Mouse (Mus musculus): ENCODE results near the gene R3hdm2.

Gene R3hdm2

DNA sequence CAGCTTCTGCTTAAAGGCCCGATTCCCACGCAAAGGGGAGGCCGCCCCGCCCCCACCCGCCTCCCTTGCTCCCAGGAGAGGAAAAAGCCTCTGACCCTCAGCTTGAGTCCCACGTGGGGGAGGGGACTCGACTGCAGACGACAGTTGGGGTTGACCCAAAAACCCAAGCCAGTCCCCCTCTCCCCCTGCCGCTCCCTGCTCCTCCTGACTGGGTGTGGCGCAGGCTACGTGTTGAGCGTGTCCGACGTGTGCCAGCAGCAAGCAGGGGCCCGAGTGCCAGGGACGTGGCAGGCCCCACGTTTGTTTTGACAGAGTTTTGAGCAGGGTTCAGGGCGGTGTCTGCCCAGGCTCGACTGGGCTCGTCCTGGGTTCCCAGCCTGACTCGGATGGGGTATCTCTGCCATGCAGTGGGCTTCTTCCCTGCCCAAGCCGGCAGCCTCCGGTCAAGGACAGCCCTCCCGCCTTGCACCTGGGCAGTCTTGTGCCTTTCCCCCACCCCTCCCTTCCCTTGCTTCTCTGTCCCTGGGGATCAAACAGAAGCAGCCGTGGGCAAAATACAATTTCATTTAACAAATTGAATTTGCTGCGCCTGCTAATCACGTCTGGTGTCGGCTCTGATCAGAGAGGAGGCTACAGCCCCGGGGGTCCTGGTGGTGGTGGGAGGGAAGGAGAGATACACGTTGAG, 136.6 kb downstream of the R3hdm2 start:
- no peak for DNase-seq (ENCODE audit: low read depth, low spot score)

DNA sequence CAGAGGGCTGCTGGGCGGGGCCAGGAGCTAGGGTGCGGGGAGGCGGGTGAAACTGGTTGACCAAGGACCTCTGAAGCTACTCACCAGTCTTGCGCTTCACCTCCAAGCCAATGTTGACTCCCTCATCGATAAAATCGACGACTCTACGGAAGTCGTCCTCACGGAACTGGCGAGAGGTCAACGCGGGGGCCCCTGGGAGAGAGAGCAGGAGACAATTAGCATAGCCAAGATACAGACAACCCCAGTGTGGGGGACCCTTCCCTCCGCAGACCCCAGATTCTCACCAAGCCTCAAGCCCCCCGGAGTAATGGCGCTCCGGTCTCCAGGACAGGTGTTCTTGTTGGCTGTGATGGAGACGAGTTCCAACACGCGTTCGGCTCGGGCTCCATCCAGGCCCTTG, 137.8 kb downstream of the R3hdm2 start:
- no peak for DNase-seq (ENCODE audit: low read depth, low spot score)

DNA sequence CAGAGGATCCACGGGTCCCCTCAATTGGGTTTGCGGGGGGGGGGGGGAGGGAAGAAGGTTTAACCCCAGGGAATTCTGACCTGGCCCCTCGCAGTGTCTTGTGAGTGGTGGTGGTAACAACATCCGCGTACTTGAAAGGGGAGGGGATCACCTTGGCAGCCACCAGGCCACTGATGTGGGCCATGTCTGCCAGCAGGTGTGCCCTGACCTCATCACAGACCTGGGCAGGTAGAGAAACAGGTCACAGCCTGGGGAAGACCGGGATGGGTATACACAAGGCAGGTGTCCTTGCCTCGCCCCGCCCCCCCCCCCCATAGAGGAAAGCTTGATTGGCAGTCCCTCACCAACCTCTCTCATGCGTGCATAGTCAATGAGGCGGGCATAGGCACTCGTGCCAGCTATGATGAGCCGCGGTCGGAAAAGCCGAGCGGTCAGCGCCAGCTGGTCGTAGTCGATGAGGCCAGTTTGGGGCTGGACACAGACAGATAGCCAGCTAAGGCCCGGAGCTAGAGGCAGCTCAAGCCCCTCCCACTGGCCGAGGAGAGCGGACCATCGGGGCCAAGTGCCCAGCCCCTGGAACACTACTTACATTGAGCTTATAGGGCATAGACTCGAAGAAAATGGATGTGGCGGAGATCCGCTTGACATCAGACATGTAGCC, 139.0 kb downstream of the R3hdm2 start:
- DNase-seq (ENCODE audit: low read depth, low spot score) = no peak

DNA sequence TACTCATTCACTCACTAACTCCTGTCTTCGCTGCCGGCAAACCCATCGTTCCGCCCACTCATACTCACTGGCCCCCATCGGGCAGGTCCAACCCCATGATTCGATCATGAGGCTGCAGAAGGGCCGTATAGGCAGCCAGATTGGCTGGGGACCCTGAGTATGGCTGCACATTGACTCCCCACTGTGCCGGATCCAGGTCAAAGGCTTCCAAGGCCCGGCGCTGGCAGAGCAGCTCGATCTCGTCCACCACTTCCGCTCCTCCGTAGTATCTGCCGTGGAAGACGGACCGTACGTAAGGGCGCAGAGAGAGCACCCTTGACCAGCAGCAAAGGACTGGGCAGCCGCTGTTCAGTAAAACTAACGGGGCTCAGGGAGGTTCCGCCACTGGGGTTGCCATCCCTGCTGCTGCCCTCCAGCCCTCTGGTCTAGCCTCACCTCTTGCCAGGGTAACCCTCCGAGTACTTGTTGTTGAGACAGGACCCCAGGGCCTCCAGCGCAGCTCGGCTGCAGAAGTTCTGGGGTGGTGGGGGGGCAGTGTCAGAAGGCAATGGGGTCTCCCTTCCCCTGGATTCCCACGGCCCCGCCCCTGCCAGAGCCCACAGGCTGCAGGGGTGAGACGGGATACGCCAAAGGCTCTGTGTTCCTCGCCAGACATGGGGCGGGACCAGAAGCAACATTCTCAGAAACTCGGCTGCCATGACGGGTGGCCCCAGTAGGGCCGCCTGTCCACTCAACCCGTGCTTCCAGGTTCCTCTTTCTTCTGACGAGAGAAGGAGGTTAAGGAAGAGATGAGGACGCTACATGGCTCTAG, 140.0 kb downstream of the R3hdm2 start:
- no peak for DNase-seq (ENCODE audit: low read depth, low spot score)

DNA sequence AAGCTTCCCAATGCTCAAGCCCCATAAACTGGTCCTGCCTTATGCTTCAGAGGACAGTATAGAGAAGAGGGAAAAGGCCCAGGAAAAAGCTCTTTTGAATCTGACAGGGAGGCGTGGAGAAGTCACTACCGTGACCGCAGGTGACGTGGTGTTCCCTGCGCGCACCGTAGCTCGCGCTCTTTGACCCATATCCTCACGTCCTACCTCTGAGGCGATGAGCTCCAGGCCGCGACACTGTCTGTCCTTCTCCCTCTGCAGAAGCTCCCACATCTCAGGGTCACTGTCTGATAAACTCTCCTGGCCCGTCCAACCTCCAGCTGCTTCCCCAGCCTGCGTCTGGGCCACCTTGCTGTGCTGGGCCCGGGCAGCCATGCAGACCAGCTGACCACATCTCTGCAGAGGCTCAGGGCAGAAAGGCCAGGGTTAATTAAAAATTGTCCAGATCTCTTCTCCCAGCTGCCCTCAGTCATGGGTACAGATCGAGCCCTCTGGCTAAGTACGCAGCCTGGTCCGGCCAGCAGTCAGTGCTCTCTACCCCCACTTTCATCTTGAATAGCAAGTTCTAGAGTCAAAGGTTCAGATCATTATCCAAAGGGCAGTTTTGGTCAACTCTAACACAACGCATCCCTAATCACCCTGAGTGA, 140.7 kb downstream of the R3hdm2 start:
- DNase-seq (ENCODE audit: low read depth, low spot score) = no peak

DNA sequence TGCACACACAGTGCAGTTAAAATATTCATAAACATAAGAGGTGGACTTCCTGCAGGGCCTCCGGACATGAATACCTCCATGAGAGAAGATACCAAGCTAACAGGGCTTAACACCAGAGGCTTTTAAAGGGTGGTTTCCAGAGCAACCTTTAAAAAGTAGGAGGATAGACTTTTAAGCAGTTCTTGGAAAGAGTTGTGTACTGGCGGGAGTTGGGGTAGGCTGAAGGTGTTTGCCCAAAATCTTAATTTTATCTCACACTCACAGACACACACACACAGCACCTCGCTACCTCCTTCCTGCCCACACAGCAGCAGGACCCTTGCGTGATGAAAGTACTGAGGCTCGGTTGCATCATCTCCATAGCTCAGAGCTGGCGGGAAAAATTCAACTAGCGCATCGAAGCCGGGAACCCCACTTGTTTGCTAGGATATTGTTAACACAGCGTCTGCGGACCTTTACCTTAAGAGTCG, 141.5 kb downstream of the R3hdm2 start:
- no peak for DNase-seq (ENCODE audit: low read depth, low spot score)

DNA sequence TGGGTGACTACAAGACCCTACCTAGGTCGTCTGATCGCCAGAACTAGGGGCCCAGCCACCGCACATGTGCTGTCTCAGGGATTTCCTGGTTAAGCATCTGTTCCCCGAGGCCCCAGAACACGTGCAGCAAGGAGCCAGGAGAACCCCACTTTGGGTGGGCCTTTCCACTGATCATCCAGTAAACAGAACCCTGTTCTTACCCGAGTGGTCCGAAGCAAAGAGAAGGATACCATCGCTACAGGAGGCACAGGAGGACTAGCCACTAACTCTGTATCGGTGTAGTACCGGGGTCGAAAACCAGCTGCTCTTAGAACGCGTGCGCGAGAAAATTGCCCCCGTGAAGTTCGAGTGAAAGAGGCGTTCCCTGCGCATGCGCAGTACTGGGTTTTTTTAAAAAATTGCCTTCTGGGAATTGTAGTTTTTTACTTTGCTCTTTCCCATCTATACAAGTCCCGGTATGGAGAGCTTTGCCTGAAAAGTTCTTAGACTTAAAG, 142.0 kb downstream of the R3hdm2 start, which contains the start of gene Shmt2:
TSS of gene Shmt2 (minus strand) at position 357 of the 494 bp plus-strand sequence.
- DNase-seq (ENCODE audit: low read depth, low spot score) = peak; percentile 87

DNA sequence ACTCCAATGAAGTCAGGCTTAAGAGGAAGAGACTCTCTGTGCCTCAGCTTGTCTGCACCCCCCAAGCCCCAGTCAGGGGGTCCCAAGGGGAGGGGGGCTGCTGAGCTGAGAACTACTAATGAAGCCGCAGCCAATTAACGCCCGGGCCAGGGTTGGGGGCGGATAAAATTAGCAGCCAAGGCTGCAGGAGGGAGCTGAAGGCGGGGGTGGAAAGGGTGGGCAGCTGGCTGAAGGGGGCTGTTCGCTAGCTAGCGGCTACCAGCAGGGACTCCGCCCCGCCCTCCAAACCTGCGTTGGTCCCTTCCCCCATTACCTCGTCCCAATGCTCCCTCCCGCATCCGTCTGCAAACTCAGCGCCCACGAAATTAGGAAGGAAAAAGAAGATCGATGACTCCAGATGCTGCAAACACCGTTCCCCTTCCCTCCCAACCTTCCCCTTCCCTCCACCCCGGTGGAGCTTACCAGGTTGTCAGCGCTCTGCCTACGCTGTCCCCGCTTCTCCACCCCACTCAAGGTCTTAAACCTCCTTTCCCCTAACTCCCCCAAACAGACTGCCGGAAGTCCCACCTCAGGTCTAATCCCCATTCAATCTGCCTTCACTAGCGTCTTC, 144.6 kb downstream of the R3hdm2 start:
- DNase-seq (ENCODE audit: low read depth, low spot score) = no peak

DNA sequence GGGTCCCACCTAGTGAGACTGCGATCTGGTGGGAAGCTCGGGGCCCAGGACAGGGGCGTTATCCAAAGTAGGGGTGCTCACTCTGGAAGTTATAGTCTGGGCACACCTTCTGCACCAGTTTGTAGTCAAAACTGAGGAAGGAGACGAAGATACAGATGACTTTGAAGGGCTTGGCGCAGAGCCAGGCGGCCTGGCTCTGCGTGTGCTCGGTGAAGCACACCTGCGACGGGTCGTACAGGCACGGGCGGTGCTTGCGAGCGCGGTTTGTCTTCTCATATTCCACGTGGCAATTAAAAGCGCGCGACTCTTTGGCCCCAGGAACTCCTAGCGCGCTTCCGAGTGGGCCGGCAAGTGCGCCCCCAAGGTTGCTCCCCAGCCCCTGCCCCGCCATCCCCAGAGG, 145.9 kb downstream of the R3hdm2 start:
- DNase-seq (ENCODE audit: low read depth, low spot score) = no peak

DNA sequence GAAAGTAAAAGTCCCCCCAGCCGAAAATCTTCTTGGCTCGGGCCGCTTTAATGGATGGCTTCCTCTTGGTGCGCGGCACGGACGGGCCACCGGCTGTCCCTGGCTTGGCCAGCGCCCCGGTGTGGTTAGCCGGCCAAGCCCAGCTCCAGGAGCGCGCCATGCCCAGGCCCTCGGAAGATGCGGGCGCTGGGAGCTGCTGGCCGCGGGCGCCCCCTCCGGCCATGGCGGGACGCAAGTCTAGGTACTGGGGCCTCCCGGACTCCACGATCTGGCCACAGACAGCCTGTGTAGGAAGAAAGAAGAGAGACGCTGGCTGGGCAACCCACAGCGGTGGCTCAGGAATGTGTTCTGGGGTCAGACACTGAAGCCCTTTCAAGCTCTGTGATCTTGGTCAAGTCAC, 146.6 kb downstream of the R3hdm2 start:
- DNase-seq (ENCODE audit: low read depth, low spot score) = no peak

DNA sequence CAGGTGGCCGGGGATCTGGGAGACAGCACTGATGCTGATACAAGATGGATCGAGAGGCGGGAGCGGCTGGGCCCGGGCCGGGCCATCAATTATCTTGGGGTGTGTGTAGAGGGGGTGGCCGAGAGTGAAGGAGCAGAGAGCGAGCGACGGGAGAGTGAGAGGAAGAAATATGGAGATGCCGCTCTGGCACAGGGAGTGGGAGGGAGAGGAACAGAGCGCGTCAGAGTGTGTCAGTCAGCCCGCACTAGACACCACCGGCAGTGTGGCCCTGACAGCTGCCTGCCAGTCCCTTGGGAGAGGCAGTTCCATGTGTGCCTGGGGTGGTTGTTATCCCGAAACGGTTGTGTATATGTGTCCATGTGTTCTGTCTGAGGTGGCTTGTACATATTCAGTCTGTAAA, 147.4 kb downstream of the R3hdm2 start:
- DNase-seq (ENCODE audit: low read depth, low spot score) = no peak

DNA sequence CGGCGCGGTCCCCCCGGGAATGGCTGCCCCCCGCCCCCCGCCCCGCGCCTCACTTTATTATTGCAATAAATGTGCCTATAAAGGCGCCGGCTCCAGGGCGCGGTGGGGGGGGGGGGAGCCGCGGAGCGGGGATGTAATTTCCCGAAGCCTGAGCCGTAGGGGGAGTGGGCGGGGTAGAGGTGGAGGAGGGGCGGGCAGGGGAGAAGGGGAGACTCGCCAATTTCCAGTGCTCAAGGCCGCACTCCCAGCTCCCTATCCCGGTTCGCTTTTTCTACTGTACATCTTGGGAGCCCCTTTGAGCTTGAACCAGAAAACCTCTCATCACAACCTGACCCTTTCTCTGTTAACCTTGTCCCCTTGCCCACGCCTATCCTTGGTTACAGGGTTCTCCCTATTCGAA, 150.8 kb downstream of the R3hdm2 start:
- DNase-seq (ENCODE audit: low read depth, low spot score) = no peak

DNA sequence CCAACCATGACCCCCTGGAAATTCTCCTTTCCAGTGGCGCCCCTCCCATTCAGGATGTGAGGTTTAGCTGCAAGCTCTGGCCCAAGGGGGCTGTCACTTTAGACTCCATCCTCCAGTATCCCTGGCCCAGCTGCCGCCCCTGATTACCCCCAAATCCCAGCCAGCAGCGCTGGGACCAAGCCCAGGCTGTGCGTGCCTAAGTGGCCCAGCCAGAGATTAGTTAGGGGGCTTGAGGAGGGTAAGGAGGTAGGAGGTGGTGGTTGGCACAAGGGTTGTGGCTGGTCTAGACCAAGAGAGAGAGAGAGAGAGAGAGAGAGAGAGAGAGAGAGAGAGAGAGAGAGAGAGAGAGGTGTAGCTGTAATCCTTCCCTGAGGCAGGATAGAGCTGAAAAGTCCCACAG, 151.4 kb downstream of the R3hdm2 start:
- DNase-seq (ENCODE audit: low read depth, low spot score) = no peak

DNA sequence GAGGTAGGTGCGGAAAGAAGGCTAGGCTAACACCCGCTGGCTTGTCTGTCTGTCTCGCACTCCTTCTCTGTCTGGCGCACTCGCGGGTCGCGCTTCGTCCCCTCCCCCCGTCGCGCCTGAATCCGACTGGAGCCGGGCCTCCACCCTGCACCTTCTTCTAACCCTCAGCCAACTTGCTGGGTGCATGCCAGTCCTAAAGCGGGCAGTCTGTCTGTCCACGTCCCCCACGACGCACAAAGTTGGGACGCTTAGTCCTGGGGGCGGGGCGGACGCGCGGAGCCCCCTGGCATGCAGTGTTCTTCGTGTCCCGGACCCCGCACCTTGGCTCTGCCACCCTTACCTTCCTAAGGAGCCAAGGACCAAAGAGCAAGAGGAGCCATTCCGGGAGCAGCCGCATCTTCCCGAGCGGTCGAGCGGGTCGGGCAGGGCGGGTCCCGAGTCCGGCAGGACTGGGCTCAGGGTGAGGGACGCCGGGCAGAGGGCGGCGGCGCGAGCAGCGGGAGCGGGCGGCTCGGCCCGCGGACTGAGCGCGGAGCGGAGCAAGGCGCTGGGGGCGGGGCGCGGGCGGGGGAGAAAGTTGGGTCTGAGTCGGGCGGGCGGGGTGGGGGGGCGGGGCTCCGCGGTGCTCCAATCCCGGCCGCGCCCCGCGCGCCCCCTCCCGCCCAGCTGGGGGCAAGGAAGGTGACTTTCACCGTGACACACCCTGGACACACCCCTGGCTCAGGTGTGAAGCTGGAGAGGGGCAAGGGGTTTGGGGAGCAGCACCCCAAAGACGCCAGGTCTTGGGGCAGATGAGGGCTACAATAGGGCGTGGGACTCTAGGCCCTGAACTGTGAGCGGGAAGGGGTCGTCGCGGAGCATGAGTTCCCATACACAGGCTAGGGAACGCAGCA, 154.2 kb downstream of the R3hdm2 start, which contains the start of gene Nxph4:
TSS of gene Nxph4 (minus strand) at position 524 of the 893 bp plus-strand sequence.
- DNase-seq (ENCODE audit: low read depth, low spot score) = no peak

DNA sequence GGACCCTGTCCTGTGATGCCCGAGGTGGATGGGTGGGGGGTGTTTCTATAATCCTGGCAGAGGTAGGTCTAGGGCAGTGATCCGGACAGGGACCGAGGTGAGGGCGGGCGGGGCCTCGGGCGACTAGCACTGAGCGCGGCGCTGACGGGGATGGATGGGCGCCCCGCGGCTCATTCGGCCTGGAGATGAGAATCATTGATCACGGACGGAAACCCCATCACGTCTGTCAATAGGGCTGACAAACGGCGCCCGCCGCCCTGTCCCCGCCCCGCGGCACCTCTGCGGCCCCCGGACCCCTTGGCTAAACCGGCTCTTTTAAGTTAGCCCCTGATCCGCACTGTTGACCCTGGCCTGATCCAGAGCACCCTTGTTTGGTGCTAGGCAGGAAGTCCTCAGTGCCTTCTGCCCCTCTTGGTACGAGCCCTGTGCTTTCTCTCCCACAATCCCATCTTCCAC, 154.8 kb downstream of the R3hdm2 start:
- no peak for DNase-seq (ENCODE audit: low read depth, low spot score)

DNA sequence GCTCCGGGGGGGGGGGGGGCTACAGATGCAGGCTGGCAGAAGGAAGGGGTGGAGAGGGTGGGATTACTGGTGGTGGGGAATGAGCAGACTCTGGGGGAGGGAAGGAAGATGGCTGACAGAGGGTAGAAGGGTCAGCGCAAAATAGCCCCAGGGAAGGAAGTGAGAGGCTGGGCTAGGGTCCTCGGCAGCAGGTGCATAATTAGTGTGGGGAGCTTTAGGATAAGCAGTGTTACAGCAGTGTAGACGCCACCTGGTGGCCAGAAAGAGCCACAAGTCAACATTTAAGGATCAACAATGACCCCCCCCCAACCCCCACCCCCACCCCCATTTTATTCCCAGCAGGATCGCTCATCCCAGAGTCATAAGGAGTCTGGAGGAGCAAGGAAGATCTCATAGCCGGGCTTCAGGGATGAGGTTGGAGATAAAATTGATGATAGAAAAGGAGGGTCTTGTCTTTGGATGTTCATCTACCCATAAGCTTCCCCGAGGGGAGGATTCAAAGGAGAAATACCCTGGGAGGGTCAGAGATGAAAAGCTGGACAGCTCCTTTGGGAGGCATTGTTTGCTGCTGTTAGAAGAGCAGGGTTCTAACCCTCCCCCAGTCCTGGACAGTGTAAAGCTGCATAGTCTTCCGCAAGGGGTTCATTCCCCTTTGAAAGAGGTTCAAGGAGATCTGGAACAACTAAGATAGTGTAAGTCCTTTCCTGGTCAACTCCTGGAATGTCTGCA, 156.6 kb downstream of the R3hdm2 start:
- DNase-seq (ENCODE audit: low read depth, low spot score) = no peak

DNA sequence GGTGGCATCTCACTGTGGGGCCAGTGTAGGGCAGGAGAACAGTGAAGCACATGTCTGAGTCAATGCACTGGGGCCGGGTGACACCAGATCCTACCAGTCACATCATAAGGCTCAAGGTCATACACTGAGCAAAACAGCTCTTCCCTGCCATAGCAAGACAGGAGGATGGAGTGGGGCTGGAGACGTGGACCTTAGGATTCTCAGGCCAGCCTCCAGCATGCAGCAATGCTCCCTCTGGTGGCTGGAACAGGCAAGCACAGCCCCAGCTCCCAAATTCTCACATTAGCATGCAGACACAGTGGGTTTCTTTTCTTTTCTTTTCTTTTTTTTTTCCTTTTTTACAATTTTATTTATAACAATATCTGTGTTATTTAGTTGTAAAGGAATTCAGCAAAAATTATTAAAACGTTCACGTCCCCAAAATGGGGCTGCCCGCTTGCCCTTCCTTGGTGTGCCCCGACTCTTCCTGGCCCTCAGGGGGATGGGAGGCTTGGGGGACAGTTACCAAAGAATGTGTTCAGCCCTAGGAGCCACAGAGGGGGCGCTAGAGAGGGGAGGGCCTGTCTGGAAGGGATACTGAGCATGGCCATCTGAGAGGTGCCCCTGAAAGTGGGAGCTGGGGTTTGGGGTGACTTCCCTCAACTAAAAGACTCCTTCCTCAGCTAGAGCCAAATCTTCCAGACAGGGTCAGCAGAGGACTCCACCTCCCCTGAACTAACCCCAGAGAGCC, 157.9 kb downstream of the R3hdm2 start:
- no peak for DNase-seq (ENCODE audit: low read depth, low spot score)

DNA sequence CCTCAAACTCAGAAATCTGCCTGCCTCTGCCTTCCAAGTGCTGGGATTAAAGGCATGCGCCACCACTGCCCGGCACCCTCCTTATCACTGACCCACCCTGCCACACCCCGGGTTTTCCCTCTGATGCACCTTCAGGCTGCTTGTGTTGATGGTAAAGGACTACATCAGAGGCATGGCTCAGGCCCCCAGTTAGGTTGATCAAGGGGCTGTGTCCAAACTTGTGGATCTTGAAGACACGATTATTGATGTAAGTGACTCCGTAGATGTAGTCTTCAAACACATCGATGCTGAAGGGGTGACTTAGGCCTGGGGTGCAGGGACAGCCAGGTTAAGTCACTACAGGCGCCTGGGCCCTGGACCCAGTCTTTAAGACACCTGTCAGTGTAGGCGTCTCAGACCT, 161.4 kb downstream of the R3hdm2 start:
- no peak for DNase-seq (ENCODE audit: low read depth, low spot score)

DNA sequence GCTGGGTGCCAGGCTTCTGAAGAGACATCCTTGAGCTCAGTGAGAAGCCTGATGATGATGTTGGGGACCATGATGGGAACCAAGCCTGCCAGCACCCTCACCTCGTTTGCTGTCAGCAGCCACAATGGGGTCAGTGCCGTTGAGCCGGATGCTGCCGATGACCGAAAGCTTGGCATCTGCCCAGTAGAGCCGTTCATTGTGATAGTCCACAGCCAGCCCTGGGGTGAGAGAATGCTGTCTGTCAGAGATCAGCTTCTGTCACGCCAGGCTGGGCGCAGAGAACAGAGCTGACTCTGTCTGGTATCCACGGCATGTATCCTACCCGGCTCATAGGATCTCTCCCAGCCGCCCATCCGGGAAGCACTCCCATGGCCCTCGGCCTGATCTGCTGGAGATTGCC, 162.0 kb downstream of the R3hdm2 start:
- no peak for DNase-seq (ENCODE audit: low read depth, low spot score)

Data from retina, postnatal 7 days (tissue).